Mouse (Mus musculus): ENCODE results near the gene Dhx35.

GRCm38 (mm10) chr2:158828124-158828523 is 33.5 kb downstream of the Dhx35 start:
- TF ChIP-seq EP300 (IDR thresholded peaks at IDR 0.05; ENCODE audit: low read depth) (no peak), CTCF (IDR thresholded peaks at IDR 0.05; ENCODE audit: low read depth) (no peak)
